Mouse (Mus musculus): ENCODE data around the gene Opcml.

DNA sequence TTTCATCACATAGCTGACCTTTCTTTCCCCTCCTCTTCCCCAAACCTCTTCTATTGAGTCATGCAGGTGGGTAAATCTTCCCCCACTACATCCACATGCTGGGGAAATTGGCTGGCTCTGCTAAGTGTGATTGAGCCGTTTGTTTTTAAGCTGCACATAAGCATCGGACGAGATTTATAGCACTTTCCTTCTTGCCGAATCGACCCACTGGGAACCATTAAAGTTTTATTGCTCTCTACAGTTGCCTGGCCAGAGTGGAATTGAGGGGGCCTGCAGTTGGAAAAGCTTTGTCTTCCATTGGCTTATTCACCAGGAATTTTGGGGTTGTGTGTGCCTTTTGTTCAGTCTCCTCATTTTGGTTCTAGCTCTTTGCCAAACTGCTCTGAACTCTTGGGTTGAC is 147.1 kb downstream of the Opcml start:
- TF ChIP-seq POU5F1 (IDR thresholded peaks at IDR 0.05; ENCODE audit: borderline replicate concordance, low read length) (no peak), CTCF (conservative IDR thresholded peaks at IDR 0.05; ENCODE audit: low read length) (no peak), NANOG (IDR thresholded peaks at IDR 0.05; ENCODE audit: borderline replicate concordance, low read length) (no peak)
